Mouse (Mus musculus): ENCODE data around the gene Gm20388. TPM values are rescaled to one million over a fixed set of nuclear protein-coding genes. Genes with fewer than 3 reads are reported as not detected.

Gene Gm20388
- polyA plus RNA-seq, 1 experiment from 2014 or later, result not detected

DNA sequence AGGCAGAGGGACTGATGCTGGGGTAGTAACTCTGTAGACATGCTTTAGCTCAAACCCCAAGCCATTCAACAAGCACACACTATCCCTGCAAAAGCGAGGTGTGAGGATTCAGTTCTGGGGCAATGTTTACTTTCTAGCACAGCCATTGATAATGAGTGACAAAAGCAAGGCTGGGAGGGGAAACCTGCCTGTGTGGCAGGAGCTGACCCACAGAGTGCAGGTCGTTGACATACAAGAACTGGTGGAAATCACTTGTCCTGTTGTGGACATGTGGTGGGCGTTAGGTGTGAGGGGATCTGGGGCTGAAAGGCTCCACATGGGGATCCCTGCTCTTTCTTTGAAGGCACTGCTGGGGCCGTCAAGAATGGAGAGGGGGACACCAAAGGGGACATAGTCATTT, 4141.9 kb downstream of the Gm20388 start:
- Histone ChIP-seq H3K4me1 (no peaks in the 10 kb centered on the region), H3K4me3 (no peak overlapping the region), H3K9ac (no peak overlapping the region), H3K27ac (no peak overlapping the region), H3K36me3 (peaks cover 27% of the 10 kb centered on the region), H3K27me3 (replicated peaks) (no peaks in the 10 kb centered on the region), H3K9me3 (replicated peaks) (no peaks in the 10 kb centered on the region), H3K4me2 (no peak overlapping the region)
- WGBS (ENCODE audit: insufficient replicate concordance), result 56% methylated on average over 4 of the region's 4 CpGs
- no peak for ATAC-seq

DNA sequence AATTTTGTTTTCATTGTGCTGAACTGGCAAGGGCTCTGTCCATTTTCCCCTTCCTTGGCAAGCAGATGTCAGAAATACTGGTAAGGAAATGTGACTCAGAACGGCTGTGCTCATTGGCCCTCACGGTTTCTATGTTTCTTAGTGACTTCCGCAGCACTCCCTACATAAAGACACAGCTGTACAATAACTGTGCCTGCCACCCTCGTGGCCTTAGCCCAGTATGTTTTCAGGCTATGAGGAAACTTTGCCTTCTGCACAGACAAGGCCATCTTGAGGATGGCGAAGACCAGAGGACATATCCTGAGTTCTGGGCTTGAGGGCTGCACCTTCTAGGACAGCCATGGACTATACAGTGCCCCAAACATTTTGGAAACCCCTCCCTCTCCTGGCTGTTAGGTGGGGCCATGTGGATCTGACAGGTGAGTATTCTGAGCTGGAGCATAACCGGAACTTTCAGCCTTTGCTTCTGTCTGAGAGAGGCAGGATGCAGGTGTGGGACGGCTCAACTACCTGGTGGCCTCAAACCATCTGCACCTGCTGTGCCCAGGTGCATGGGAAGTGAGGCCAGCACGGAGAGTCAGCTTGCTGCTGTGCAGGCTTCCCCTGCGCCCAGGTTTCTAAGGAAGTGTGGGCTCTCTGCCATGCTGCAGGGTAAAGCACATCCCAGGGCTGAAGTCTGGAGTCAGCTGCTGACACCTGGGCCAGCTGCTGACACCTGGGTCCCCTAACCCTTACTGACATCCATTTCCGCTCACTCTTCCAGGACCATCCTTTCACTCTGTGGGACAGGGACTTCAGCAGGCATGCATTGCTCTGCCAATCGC, 4146.4 kb downstream of the Gm20388 start:
- H3K4me1 ChIP-seq, result no peaks in the 10 kb centered on the region
- no peak overlapping the region for H3K4me2 ChIP-seq
- H3K27ac ChIP-seq, result no peak overlapping the region
- no peaks in the 10 kb centered on the region for H3K27me3 ChIP-seq (replicated peaks)
- ATAC-seq, result no peak
- no peaks in the 10 kb centered on the region for H3K9me3 ChIP-seq (replicated peaks)
- 65% methylated on average over 11 of the region's 11 CpGs for WGBS (ENCODE audit: insufficient replicate concordance)
- no peaks in the 10 kb centered on the region for H3K36me3 ChIP-seq
- H3K9ac ChIP-seq, result no peak overlapping the region
- H3K4me3 ChIP-seq, result no peak overlapping the region

DNA sequence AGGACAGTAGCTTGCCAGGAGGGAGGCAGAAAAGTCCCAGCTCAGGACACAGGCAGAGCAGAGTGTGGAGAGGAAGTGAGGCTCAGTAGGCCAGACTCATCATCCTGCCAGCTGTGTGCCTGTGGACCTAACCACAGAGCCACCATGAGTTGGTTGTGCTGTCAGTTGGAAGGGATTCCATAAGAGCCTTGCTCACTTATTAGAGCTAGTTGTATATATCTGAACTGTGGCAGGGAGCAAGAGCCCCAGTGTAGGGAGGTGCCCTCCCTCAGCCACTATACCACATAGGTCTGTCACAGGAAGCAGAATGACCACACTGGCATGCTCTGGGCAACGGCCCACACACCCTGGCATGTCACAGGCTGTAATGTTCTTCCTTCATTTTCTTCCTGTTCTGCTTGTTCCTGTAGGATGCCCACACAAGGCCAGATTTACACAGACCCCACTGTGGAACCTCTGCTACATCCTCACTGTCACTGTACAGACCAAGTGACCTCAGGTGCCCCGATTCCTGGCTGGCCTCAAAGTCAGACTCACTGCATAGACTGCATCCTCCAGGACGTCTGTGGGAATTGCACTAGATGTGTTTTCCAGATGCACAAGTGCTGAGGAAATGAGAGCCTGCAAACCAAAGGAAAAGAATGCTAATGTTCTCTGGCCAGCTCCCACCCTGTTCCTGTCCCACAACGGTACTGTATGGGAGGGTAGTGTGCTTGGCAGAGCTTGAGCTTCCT, 4155.9 kb downstream of the Gm20388 start:
- Histone ChIP-seq H3K9me3 (replicated peaks) (no peaks in the 10 kb centered on the region), H3K27ac (no peak overlapping the region), H3K27me3 (replicated peaks) (0 out of 2 replicates have a peak, but pooled peaks cover 5% of the 10 kb centered on the region), H3K4me3 (no peak overlapping the region), H3K4me2 (no peak overlapping the region), H3K4me1 (no peaks in the 10 kb centered on the region), H3K36me3 (no peaks in the 10 kb centered on the region), H3K9ac (no peak overlapping the region)
- no peak for ATAC-seq
- 44% methylated on average over 4 of the region's 4 CpGs for WGBS (ENCODE audit: insufficient replicate concordance)

DNA sequence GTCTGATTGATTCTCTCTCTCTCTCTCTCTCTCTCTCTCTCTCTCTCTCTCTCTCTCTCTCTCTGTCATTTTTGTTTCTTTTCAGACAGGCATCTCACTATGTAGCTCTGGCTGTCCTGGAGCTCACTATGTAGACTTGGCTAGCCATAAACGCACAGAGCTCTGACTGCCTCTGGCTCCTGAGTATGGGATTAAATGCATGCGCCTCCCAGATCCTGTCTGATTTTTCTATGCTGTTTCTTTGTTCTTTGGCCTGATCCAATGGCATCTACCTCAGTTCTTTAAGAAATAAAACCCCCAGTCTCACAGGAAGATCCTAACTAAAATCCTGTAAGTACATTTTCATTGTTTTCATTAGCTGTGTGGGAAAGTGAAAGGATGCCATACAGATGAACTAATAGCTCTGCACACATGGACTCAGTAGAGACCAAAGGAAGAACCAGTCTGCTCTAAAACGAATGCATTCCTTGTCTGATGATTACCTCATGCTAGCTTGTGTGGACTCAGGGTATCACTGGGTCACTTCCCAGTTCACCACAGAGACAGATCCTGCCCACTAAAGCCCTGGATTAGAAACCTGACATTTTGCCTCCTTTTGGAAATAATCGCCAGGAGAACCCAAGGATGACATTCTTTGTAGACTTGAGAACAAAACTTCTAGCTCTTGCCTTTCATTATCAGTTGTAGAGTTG, 4156.6 kb downstream of the Gm20388 start:
- Histone ChIP-seq H3K9me3 (replicated peaks) (no peaks in the 10 kb centered on the region), H3K4me3 (no peak overlapping the region), H3K27me3 (replicated peaks) (0 out of 2 replicates have a peak, but pooled peaks cover 10% of the 10 kb centered on the region), H3K4me2 (no peak overlapping the region), H3K9ac (no peak overlapping the region), H3K27ac (no peak overlapping the region), H3K4me1 (no peaks in the 10 kb centered on the region), H3K36me3 (no peaks in the 10 kb centered on the region)
- no peak for ATAC-seq
- 67% methylated on average over 4 of the region's 4 CpGs for WGBS (ENCODE audit: insufficient replicate concordance)

DNA sequence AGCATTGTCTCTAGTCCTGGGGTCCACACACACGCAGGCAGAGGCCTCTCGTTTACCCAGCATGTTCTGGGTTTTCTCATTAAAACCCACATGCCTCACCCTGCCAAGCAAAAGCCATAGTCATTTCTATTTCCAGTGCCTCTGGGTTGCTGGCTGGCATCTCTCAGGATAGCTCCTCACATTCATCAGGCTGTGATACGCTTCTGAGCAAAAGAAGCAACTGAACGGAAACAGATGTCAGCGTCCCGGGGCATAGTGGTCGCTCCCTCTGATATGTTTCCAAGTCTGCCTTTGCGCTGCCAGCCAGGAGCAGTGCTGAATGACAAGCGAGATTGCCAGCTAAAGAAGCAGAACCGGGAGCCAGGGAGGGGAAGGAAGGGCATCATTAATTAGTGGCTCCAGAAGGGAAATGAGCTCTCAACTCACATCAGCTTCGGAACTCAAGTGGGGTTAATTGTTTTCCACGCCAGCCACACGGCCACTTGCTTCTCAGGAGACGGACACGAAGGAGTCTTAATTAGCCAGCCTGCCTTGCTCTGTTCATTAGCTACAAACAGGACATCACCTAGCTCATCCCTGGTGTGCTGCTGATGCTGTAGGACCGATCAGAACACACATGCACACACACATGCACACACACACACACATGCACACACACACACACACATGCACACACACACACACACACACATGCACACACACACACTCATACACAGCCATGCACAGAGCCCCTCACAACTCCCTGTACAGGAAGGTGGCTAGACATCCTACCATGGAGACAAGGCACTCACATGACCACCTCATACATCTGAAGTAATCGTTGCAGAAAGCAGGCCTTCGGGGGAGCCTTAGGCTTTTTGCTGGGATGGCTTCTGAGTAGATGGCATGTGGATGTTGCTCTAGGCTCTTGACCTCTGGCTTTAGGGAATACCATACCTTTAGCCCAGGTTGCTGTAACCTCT, 4160.0 kb downstream of the Gm20388 start:
- ATAC-seq, result no peak
- Histone ChIP-seq H3K27me3 (replicated peaks) (0 out of 2 replicates have a peak, but pooled peaks cover 15% of the 10 kb centered on the region), H3K4me1 (no peaks in the 10 kb centered on the region), H3K4me2 (no peak overlapping the region), H3K9ac (no peak overlapping the region), H3K36me3 (no peaks in the 10 kb centered on the region), H3K27ac (no peak overlapping the region), H3K9me3 (replicated peaks) (no peaks in the 10 kb centered on the region), H3K4me3 (no peak overlapping the region)
- 42% methylated on average over 18 of the region's 18 CpGs for WGBS (ENCODE audit: insufficient replicate concordance)

DNA sequence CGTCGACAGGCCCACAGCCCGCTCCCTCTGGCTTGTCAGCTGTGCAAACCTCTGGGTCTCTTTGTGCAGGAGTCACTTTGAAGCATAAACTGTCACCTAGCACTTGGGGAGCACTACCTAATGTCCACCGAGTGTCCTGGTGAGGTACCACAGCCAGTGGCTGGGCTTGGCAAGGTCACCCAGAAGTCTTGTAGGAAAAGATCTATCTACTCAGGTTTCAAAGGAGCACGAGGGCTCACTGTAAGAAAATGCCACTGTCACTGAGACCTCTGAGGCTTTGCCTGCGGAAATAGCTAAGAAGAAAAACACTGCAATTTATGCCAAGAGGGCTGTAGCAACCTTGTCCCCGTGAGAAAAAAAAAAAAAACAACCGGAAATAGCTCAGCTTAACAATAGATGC, 4165.3 kb downstream of the Gm20388 start:
- WGBS (ENCODE audit: insufficient replicate concordance), result 75% methylated on average over 8 of the region's 8 CpGs
- Histone ChIP-seq H3K9me3 (replicated peaks) (no peaks in the 10 kb centered on the region), H3K27me3 (replicated peaks) (0 out of 2 replicates have a peak, but pooled peaks cover 13% of the 10 kb centered on the region), H3K27ac (no peak overlapping the region), H3K4me1 (peaks cover 33% of the 10 kb centered on the region), H3K9ac (no peak overlapping the region), H3K4me3 (no peak overlapping the region), H3K4me2 (no peak overlapping the region), H3K36me3 (no peaks in the 10 kb centered on the region)
- no peak for ATAC-seq

DNA sequence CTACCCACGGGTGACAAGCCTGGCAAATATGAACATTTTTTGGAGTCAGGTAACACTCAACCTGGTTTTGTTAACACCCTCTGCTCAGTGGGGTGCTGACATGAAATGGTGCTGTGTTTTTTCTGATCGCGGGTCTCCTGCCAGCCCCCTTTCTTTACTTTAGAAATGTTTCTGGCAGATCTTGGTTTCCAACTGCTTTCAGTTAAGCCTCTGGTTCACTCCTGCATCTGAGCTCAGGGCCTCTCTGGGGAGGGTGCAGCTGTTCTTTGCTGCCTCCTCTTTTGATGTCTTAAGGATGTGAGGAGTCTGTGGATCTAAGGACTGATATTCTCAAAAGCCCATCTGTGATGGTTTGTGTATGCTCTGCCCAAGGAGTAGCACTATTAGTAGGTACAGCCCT, 4165.8 kb downstream of the Gm20388 start:
- Histone ChIP-seq H3K4me1 (peaks cover 33% of the 10 kb centered on the region), H3K27ac (peak overlapping the region; percentile 78; the same call in 1 of the 2 replicates), H3K4me3 (no peak overlapping the region), H3K27me3 (replicated peaks) (0 out of 2 replicates have a peak, but pooled peaks cover 10% of the 10 kb centered on the region), H3K9ac (0 out of 2 replicates have a peak overlapping the region, but pooled peaks have one; percentile 32), H3K4me2 (peak overlapping the region; percentile 50; the same call in 1 of the 2 replicates), H3K9me3 (replicated peaks) (no peaks in the 10 kb centered on the region), H3K36me3 (no peaks in the 10 kb centered on the region)
- WGBS (ENCODE audit: insufficient replicate concordance), result 70% methylated on average over 3 of the region's 3 CpGs
- no peak for ATAC-seq

DNA sequence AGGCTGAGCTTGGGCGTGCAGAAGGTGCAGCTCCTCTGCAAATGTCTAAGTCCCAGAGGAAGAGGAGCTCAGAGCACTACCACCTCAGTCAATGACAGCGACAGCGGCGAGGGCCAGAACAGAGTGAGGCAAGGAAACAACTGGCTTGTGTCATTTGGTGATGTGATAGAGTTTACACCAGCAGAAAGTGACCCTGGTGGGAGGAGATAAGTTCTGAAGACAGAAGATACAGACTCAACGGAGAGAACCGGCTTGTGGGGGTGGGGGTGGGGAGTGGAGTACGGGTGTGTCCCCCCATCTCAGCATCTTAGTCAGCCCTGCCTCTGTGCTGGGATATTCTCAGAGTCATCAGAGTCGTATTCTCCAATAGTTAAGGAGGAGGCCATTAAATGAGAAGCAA, 4166.7 kb downstream of the Gm20388 start:
- Histone ChIP-seq H3K4me1 (peaks cover 33% of the 10 kb centered on the region), H3K4me2 (peak overlapping the region; percentile 50), H3K9me3 (replicated peaks) (no peaks in the 10 kb centered on the region), H3K27me3 (replicated peaks) (0 out of 2 replicates have a peak, but pooled peaks cover 5% of the 10 kb centered on the region), H3K4me3 (no peak overlapping the region), H3K36me3 (no peaks in the 10 kb centered on the region), H3K27ac (peak overlapping the region; percentile 78), H3K9ac (peak overlapping the region; percentile 32)
- peak; percentile 96 for ATAC-seq
- 14% methylated on average over 8 of the region's 8 CpGs for WGBS (ENCODE audit: insufficient replicate concordance)

DNA sequence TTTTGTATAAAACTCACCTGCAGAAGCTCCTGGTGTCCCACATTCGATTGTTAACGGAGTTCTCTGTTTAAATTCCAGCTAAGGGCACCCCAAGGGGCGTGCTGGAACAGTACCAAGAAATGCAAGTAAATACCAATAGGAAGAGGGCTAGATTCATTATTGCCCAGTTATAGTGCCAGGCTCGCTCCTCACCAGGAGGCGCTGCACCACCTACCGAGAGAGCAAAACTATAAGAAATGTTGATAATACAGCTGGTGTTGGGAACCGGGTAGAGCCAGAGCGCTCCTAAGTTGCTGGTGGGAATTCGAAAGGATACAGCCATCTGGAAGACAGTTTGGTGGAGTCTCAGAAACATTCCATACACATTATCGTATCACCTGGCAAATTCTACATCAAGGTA, 4167.4 kb downstream of the Gm20388 start:
- peak overlapping the region; percentile 50 for H3K4me2 ChIP-seq
- H3K4me1 ChIP-seq, result peaks cover 33% of the 10 kb centered on the region
- H3K36me3 ChIP-seq, result no peaks in the 10 kb centered on the region
- peak overlapping the region; percentile 78 for H3K27ac ChIP-seq
- H3K4me3 ChIP-seq, result no peak overlapping the region
- ATAC-seq, result no peak
- H3K27me3 ChIP-seq (replicated peaks), result 0 out of 2 replicates have a peak, but pooled peaks cover 5% of the 10 kb centered on the region
- H3K9ac ChIP-seq, result no peak overlapping the region
- no peaks in the 10 kb centered on the region for H3K9me3 ChIP-seq (replicated peaks)
- WGBS (ENCODE audit: insufficient replicate concordance), result 71% methylated on average over 10 of the region's 10 CpGs

DNA sequence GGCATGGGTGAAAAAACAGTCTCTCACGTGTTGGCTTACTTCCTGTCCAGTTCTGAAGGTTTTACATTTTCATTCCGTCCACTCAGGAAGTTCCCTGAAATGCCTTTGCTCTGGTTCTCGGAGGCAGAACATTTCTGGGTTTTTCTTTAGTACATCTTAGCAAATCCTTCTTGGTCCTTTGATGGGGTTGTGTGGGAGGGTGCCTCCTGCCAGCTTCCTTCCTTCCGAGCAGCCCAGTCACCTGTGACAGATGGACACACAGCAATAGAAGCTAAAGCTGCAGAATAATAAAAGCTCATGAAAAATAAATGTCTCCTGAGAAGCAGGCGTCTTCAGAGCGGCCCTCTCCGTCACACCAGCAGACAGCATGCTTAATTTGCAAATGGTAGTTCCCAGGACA, 4168.3 kb downstream of the Gm20388 start:
- ATAC-seq, result no peak
- no peak overlapping the region for H3K4me3 ChIP-seq
- no peaks in the 10 kb centered on the region for H3K27me3 ChIP-seq (replicated peaks)
- no peak overlapping the region for H3K9ac ChIP-seq
- no peaks in the 10 kb centered on the region for H3K9me3 ChIP-seq (replicated peaks)
- H3K4me1 ChIP-seq, result peaks cover 33% of the 10 kb centered on the region
- 69% methylated on average over 7 of the region's 7 CpGs for WGBS (ENCODE audit: insufficient replicate concordance)
- no peak overlapping the region for H3K4me2 ChIP-seq
- H3K27ac ChIP-seq, result no peak overlapping the region
- H3K36me3 ChIP-seq, result no peaks in the 10 kb centered on the region

Measured in liver, embryonic 12.5 days (tissue).